Mouse (Mus musculus) embryonic facial prominence, embryonic 10.5 days (tissue): ENCODE measurements around the gene Sh3pxd2b. TPM values are rescaled to one million over a fixed set of nuclear protein-coding genes. Genes with fewer than 3 reads are reported as not detected.
A peak's percentile ranks its signal among the peaks of the same experiment; 100 is the strongest.

Experiments
- DNase-seq: peaks from one replicate; pipeline ENCODE4 v3.0.0-alpha.2; 2017; ENCODE audit warnings: low spot score
- H3K27ac ChIP-seq: fragments of 300-500 bp; sonication (generic); replicated peaks from 2 replicates; pipeline ENCODE4 v1.5.1; 2016; ENCODE audit warnings: mild to moderate bottlenecking
- H3K27me3 ChIP-seq: fragments of 300-500 bp; sonication (generic); replicated peaks from 2 replicates; pipeline ENCODE4 v1.6.1; 2016; ENCODE audit warnings: low read depth, mild to moderate bottlenecking; ENCODE audit not compliant: poor library complexity, severe bottlenecking
- H3K36me3 ChIP-seq: fragments of 300-500 bp; sonication (generic); replicated peaks from 2 replicates; pipeline ENCODE4 v1.6.1; 2016; ENCODE audit warnings: mild to moderate bottlenecking, moderate library complexity
- H3K4me1 ChIP-seq: fragments of 300-500 bp; sonication (generic); 2 replicates; pipeline ENCODE4 v1.6.1; 2016
- H3K4me3 ChIP-seq: fragments of 300-500 bp; sonication (generic); 2 replicates; pipeline ENCODE4 v1.5.1; 2016; ENCODE audit warnings: mild to moderate bottlenecking, moderate library complexity
- H3K9me3 ChIP-seq: fragments of 300-500 bp; sonication (generic); 2 replicates; pipeline ENCODE4 v1.6.1; 2016; ENCODE audit warnings: mild to moderate bottlenecking
- WGBS: fragments of 180-500 bp; shearing (Covaris S2); methylation state at CpG from one replicate; pipeline ENCODE4 v1.1.7; 2016; 5-methylcytosine and 5-hydroxymethylcytosine counted together
- polyA plus RNA-seq: library from polyadenylated mRNA; unstranded; fragments of >200 nt; fragmentation: Nextera tagmentation; extraction: Ambion mirVana; gene quantifications from 2 replicates; pipeline ENCODE4 v1.2.1, GENCODE M21; 2016

The Sh3pxd2b gene
- polyA plus RNA-seq, 1 experiment from 2014 or later, result 28.3 TPM

DNA sequence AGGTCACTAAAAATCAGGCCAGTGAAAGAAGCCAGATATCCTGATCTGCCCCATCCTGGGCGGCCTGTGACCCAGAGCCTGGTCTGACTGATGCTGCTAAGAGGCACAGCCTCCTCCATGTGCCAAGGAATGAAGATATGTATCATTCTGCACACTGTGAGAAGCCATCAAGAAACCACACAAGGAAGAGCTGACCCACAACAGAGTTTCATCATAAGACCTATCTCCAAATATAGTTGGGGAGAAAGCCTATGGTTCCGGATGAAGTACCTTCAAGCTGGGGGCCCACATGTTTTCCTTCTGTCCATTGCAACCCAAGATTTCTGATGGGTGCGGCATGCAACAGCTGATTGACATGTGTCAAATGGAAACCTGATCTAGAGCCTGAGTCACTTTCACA lies 31.6 kb upstream of the Sh3pxd2b start:
- Histone ChIP-seq H3K4me1 (peaks cover 10% of the 10 kb centered on the region), H3K27me3 (no peaks in the 10 kb centered on the region), H3K4me3 (no peak overlapping the region), H3K9me3 (no peaks in the 10 kb centered on the region), H3K27ac (no peak overlapping the region), H3K36me3 (no peaks in the 10 kb centered on the region)
- WGBS, result 78% methylated on average over 3 of the region's 3 CpGs
- DNase-seq, result no peak

DNA sequence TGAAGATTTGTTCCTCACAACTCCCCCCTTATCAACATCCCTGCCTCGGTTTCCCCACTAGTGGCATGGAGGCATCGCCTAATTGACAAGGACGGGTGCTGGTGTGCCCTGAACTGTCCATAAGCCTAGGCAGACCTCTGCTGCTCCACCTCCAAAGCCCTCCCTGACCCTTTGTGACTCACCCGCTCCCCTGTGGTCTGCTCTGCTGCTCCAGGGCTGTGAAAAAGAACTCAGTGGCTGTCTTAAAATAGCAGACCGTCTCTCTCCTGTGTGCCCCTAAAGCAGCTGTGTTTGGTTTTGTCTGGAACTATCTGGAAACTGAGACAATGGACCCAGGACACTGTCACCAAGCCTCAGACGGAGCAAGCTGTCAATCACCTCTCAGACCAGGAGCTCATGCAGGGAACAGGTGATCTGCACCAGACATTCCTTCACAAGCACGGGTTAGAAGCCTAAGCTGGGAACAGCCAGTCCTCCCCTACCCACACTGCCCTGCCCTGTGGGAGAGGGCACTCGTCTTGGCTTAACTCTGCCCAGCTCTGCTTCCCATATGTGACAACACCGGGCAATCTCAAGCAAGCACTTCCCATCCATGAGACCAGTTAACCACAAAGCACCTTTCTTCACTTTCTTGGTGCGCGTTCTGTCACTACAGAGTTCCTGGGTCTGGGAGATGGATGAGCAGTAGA lies 27.0 kb upstream of the Sh3pxd2b start:
- no peaks in the 10 kb centered on the region for H3K27me3 ChIP-seq
- H3K36me3 ChIP-seq, result no peaks in the 10 kb centered on the region
- H3K4me1 ChIP-seq, result peaks cover 16% of the 10 kb centered on the region
- DNase-seq, result no peak
- WGBS, result 66% methylated on average over 11 of the region's 11 CpGs
- no peak overlapping the region for H3K4me3 ChIP-seq
- no peaks in the 10 kb centered on the region for H3K9me3 ChIP-seq
- H3K27ac ChIP-seq, result no peak overlapping the region

DNA sequence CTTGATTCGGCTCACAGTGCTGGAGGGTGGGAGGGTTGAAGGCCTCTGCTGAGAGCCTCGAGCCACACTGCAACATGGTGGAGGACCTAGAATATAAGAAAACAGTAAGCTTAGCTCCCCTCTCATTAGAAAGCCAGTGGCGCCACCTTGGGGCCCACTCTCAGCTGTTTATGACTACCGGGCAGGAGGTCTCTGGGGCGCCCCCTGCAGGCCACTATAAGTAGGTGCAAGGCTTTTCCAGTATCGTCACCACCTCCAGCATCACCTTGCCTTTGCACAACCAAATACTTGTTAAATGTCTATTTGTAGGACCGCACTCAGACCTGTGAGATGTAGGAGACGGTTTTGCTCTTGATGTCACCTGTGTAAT lies 26.4 kb upstream of the Sh3pxd2b start:
- no peaks in the 10 kb centered on the region for H3K27me3 ChIP-seq
- H3K4me3 ChIP-seq, result no peak overlapping the region
- no peaks in the 10 kb centered on the region for H3K36me3 ChIP-seq
- peaks cover 15% of the 10 kb centered on the region for H3K4me1 ChIP-seq
- 38% methylated on average over 8 of the region's 8 CpGs for WGBS
- no peaks in the 10 kb centered on the region for H3K9me3 ChIP-seq
- H3K27ac ChIP-seq, result no peak overlapping the region
- DNase-seq, result peak; percentile 71

DNA sequence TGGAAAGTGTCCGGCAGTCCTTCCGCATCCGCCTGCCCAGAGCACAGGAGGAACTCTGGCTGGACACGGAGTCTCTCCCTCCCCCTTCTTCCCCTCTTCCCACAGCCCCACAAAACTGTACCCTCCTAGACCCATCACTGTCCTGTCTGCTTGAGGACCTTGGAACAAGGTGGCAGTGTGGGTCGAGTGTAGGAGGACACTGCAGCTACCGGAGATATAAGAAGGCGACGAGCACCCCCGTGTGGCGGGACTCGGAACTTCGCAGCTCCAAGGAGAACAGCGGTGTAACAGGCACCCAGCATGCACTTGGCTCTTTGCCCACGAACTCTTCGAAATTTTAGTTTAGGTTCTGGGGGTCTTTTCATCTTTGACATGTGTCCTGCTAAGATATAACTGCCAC lies 23.0 kb upstream of the Sh3pxd2b start:
- Histone ChIP-seq H3K9me3 (no peaks in the 10 kb centered on the region), H3K4me3 (peak overlapping the region; percentile 33), H3K4me1 (peaks cover 12% of the 10 kb centered on the region), H3K36me3 (no peaks in the 10 kb centered on the region), H3K27me3 (no peaks in the 10 kb centered on the region), H3K27ac (no peak overlapping the region; the same call in 1 of the 2 replicates)
- WGBS, result 11% methylated on average over 15 of the region's 15 CpGs
- DNase-seq, result peak; percentile 93

DNA sequence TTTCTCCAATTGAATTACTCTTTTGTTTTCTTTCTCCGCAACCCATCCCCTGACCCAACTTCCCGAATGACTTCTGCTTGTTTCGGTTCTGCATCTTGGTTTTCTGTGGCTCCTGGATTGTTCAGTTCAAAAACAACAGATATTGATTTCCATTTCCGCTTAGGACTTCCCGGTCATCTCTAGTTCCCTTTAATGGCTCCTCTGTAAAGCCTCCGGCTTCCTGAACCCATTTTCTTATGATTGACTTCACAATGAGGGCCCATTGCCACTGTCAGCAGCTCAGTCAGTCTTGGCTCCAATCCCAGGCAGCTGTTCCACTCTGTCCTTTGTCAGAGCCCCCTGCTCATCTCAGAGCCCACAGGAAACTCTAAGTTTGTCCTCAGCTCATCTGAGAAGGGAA lies 16.5 kb upstream of the Sh3pxd2b start:
- Histone ChIP-seq H3K27me3 (no peaks in the 10 kb centered on the region), H3K4me3 (no peak overlapping the region), H3K27ac (no peak overlapping the region), H3K36me3 (no peaks in the 10 kb centered on the region), H3K4me1 (peaks cover 10% of the 10 kb centered on the region; the same call in 1 of the 2 replicates), H3K9me3 (no peaks in the 10 kb centered on the region)
- DNase-seq, result no peak
- WGBS, result 58% methylated on average over 6 of the region's 6 CpGs

DNA sequence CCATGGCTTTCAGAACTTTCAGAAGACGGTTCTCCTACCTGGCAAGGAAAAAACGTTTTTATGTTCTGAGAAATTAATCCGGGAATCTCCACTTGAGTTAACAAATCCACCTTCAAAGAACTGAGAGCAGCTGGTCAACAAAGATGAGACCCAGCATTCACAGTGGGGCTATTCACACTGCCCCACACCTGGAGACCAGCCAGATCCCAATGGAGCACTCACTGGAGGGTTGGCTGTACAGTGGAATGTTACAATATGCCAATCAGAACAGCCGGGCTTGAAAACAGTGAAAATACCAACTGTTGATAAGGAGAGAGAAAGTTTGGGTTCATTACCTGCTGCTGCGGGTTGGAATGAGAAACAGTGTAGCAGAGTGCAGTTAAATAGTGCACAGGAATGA lies 15.8 kb upstream of the Sh3pxd2b start:
- 73% methylated on average over 5 of the region's 5 CpGs for WGBS
- DNase-seq, result no peak
- H3K27me3 ChIP-seq, result no peaks in the 10 kb centered on the region

DNA sequence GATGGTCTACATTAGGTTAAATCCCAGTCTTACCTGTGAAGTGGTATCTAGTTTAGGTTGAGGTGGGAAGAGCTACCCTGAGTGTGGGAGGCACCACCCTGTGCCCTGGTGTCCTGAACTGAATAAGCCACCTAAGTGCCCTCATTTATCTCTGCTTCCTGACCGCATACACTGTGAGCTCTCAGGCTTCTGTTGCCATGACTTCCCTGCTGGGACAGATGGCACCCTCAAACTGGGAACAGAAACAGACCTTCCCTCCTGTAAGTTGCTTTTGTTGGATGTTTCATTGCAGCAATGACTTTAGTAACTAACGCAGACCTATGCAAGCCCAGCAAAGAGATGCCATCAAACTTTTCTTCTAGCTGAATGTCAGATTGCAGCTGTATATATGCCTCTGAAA lies 14.4 kb upstream of the Sh3pxd2b start:
- H3K27ac ChIP-seq, result no peak overlapping the region
- no peaks in the 10 kb centered on the region for H3K27me3 ChIP-seq
- no peak for DNase-seq
- H3K9me3 ChIP-seq, result no peaks in the 10 kb centered on the region; the same call in 1 of the 2 replicates
- no peaks in the 10 kb centered on the region for H3K36me3 ChIP-seq
- H3K4me1 ChIP-seq, result peaks cover 10% of the 10 kb centered on the region; the same call in 1 of the 2 replicates
- WGBS, result 81% methylated on average over 2 of the region's 2 CpGs
- no peak overlapping the region for H3K4me3 ChIP-seq

More for the DNA sequence above, 15.8 kb upstream of the Sh3pxd2b start:
- H3K9me3 ChIP-seq, result no peaks in the 10 kb centered on the region; the same call in 1 of the 2 replicates
- H3K27ac ChIP-seq, result no peak overlapping the region
- peaks cover 10% of the 10 kb centered on the region; the same call in 1 of the 2 replicates for H3K4me1 ChIP-seq
- no peaks in the 10 kb centered on the region for H3K36me3 ChIP-seq
- no peak overlapping the region for H3K4me3 ChIP-seq

DNA sequence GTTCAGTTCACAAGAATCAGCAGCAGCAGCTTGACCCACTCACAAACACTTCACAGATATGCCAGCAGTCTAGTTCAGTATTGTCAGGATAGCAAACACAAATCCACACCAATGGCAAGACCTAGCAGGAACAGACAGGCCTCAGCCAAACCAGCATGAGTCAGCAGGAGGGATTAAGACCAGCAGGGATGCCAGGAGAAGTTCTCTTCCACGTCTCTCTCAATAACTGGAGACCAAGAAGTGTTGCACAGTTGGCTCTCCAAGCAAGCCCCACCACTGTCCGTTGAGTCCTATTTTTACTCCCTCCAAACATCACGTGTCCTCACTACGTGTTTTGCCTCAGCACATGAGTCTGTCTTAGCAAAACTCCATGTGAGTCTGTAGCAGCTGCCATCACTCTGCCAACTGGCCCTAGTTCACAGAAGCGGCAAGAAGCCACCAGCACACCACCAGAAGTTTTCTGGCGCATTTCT lies 11.1 kb upstream of the Sh3pxd2b start:
- no peak overlapping the region for H3K4me3 ChIP-seq
- H3K9me3 ChIP-seq, result no peaks in the 10 kb centered on the region; the same call in 1 of the 2 replicates
- no peaks in the 10 kb centered on the region for H3K36me3 ChIP-seq
- H3K27ac ChIP-seq, result no peak overlapping the region
- H3K4me1 ChIP-seq, result peaks cover 13% of the 10 kb centered on the region
- no peak for DNase-seq
- 86% methylated on average over 6 of the region's 6 CpGs for WGBS
- no peaks in the 10 kb centered on the region for H3K27me3 ChIP-seq

DNA sequence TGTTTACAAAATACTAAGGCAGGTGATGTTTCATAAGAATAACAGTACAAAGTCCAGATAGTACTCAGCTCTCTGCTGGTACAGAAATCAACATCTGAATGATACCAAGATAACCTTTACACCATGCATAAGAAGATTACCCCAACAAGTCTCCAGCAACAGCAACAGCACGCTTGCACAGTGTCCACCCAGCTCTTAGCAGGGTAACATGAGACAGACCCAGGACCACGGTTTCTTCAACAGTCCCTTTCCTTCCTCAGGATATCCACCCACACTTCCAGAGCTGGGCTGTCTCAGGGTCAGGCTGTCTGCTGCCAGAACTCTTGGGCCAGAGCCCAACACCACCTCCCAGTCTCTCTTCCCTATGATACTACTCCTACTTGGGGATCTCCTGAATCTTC lies 8.5 kb upstream of the Sh3pxd2b start:
- Histone ChIP-seq H3K27ac (no peak overlapping the region), H3K4me3 (no peak overlapping the region), H3K36me3 (no peaks in the 10 kb centered on the region), H3K27me3 (0 out of 2 replicates have a peak, but pooled peaks cover 4% of the 10 kb centered on the region), H3K4me1 (peaks cover 13% of the 10 kb centered on the region), H3K9me3 (no peaks in the 10 kb centered on the region; the same call in 1 of the 2 replicates)
- 59% methylated on average over 2 of the region's 2 CpGs for WGBS
- DNase-seq, result no peak

DNA sequence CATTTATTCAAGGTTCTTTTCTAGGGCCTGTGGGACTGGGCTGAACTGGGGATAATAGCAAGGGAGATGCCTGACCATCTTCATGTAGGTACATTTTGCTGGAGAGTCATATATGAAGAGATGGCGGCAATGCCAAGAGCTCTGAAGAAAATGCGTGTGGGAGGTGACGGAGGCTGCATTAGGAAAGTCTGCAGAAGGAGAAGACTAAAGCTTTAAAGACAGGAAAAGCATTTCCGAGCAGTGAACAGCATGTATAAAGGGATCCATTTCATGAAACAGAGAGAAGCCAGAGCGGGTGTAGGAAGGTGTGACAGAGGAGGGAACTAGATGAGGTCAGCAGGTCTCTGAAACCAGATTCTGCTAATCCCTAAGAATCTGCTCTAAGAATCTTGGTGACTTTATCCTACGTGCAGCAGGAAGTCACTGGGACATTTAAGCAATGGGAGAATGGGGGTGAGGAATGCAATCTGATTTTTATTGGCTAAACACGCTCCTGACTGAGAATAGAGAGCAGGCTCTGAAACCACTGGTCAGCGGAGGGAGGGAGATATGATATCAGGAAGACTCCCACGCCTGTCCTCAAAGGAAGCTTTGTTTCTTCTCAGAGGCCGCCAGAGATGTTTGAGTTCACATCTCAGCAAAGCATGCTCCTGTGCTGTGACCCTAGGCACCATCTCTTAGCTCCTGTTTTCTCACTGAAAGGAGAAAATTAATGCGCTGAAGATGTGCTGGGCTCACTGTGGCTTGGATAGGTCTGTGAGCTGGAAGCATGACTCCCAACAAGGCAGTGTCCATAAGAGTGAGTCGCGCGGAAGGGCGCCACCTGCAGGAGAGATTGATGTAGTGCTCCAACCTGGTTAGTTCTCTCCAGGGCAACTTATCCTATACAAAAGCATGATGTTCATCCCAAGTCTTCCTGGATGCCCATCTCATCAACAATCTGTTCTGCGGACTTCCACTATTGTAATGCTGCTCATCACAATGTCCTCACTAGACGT lies 6.8 kb upstream of the Sh3pxd2b start:
- Histone ChIP-seq H3K27me3 (0 out of 2 replicates have a peak, but pooled peaks cover 4% of the 10 kb centered on the region), H3K27ac (0 out of 2 replicates have a peak overlapping the region, but pooled peaks have one; percentile 44), H3K4me1 (peaks cover 13% of the 10 kb centered on the region), H3K4me3 (0 out of 2 replicates have a peak overlapping the region, but pooled peaks have one; percentile 11), H3K9me3 (no peaks in the 10 kb centered on the region; the same call in 1 of the 2 replicates), H3K36me3 (no peaks in the 10 kb centered on the region)
- WGBS, result 41% methylated on average over 17 of the region's 17 CpGs
- peak; percentile 81 for DNase-seq

DNA sequence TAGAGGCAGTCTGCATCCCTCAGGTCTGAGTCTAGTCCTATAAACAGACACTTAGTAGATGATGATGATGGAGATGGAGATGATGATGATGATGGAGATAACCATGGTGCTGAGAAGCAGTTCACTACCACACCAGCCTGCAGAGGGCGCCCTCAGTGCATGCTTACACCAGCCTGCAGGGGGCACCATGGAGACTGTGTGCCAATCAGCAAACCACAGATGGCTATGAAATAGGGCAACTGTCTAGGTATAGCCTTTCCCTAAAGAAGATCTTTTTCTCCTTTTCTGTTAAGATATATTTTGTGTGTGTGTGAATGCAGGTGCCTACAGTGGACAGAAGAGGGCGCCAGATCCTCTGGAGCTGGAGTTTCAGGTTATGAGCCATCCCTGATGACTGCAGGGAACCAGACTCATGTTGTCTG lies 4.8 kb upstream of the Sh3pxd2b start:
- Histone ChIP-seq H3K36me3 (no peaks in the 10 kb centered on the region), H3K27me3 (0 out of 2 replicates have a peak, but pooled peaks cover 13% of the 10 kb centered on the region), H3K4me1 (peaks cover 23% of the 10 kb centered on the region), H3K4me3 (no peak overlapping the region), H3K9me3 (no peaks in the 10 kb centered on the region), H3K27ac (no peak overlapping the region)
- WGBS, result 7% methylated on average over 2 of the region's 2 CpGs
- DNase-seq, result peak; percentile 45

DNA sequence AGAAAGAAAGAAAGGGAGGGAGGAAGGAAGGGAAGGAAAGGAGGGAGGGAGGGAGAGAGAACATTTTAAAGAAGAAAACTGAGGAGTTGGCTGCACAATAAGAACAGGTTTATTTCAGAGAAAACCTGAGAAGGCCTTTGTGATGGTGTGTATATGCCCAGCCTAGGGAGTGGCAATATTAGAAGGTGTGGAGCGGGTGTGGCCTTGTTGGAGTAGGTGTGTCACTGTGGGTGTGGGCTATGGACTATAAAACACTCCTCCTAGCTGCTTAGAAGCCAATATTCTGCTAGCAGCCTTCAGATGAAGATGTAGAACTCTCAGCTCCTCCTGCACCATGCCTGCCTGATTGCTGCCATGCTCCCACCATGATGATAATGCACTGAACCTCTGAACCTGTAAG lies 4.3 kb upstream of the Sh3pxd2b start:
- peaks cover 29% of the 10 kb centered on the region for H3K4me1 ChIP-seq
- H3K36me3 ChIP-seq, result no peaks in the 10 kb centered on the region
- no peak for DNase-seq
- 87% methylated on average over 1 of the region's 1 CpGs for WGBS
- 0 out of 2 replicates have a peak, but pooled peaks cover 13% of the 10 kb centered on the region for H3K27me3 ChIP-seq
- no peak overlapping the region for H3K27ac ChIP-seq
- H3K9me3 ChIP-seq, result no peaks in the 10 kb centered on the region
- no peak overlapping the region for H3K4me3 ChIP-seq
